Mouse (Mus musculus): ENCODE measurements around the gene Nedd8. TPM values are rescaled to one million over a fixed set of nuclear protein-coding genes. Genes with fewer than 3 reads are reported as not detected.

Gene Nedd8
- polyA plus RNA-seq, 1 experiment from 2014 or later, result 529 TPM

DNA sequence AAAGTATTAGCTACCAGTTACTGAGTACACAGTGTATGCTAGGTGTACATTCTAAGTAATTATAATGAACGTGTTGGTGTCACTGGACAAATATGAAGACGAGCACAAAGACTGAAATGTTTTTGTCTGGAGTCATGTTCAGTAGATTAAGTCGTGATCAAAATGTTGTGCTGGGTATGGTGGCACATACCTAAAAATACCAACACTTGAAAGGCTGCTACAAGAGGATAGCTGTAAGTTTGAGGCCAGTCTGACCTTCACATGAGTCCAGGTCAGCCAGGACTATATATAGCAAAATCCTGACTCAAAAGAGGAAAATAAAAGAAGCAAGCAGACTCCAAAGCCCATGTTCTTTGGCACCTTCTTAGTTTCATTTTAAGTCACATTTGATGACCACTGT lies 15.0 kb downstream of the Nedd8 start:
- H3K4me3 ChIP-seq (replicated peaks; ENCODE audit: low read depth, low read length), result no peak overlapping the region
- no peak for DNase-seq
- no peak for ATAC-seq (ENCODE audit: low FRiP score, low TSS enrichment)
- H3K9ac ChIP-seq (replicated peaks; ENCODE audit: low read length), result no peak overlapping the region
- H3K4me2 ChIP-seq (ENCODE audit: low read length), result no peak overlapping the region
- H3K27me3 ChIP-seq (ENCODE audit: control insufficient read depth, insufficient read depth, low read length), result no peaks in the 10 kb centered on the region
- H3K36me3 ChIP-seq (ENCODE audit: control insufficient read depth, insufficient read depth, low read length), result peaks cover 24% of the 10 kb centered on the region
- H3K9me3 ChIP-seq (ENCODE audit: control insufficient read depth, low read length), result no peaks in the 10 kb centered on the region
- WGBS, result 93% methylated on average over 3 of the region's 3 CpGs
- no peak overlapping the region for H3K27ac ChIP-seq (replicated peaks; ENCODE audit: low read depth, low read length)
- peaks cover 7% of the 10 kb centered on the region; the same call in 1 of the 2 replicates for H3K4me1 ChIP-seq (ENCODE audit: control insufficient read depth, insufficient read depth, low read length)

DNA sequence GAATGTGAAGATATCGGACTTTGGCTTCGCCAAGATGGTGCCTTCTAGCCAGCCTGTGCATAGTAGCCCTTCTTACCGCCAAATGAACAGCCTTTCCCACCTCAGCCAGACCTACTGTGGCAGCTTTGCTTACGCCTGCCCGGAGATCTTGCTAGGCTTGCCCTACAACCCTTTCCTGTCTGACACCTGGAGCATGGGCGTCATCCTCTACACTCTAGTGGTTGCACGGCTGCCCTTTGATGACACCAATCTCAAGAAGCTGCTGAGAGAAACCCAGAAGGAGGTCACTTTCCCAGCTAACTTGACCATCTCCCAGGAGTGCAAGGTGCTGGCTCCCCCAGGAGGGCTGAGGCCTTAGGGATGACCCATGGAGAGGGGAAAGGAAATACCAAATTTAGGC lies 20.4 kb downstream of the Nedd8 start:
- H3K36me3 ChIP-seq (ENCODE audit: control insufficient read depth, insufficient read depth, low read length), result no peaks in the 10 kb centered on the region
- no peak overlapping the region for H3K4me2 ChIP-seq (ENCODE audit: low read length)
- H3K4me3 ChIP-seq (replicated peaks; ENCODE audit: low read depth, low read length), result no peak overlapping the region
- ATAC-seq (ENCODE audit: low FRiP score, low TSS enrichment), result no peak
- no peak overlapping the region for H3K9ac ChIP-seq (replicated peaks; ENCODE audit: low read length)
- no peak overlapping the region for H3K27ac ChIP-seq (replicated peaks; ENCODE audit: low read depth, low read length)
- no peaks in the 10 kb centered on the region for H3K4me1 ChIP-seq (ENCODE audit: control insufficient read depth, insufficient read depth, low read length)
- no peaks in the 10 kb centered on the region for H3K27me3 ChIP-seq (ENCODE audit: control insufficient read depth, insufficient read depth, low read length)
- no peaks in the 10 kb centered on the region for H3K9me3 ChIP-seq (ENCODE audit: control insufficient read depth, low read length)
- DNase-seq, result no peak
- WGBS, result 94% methylated on average over 7 of the region's 7 CpGs

DNA sequence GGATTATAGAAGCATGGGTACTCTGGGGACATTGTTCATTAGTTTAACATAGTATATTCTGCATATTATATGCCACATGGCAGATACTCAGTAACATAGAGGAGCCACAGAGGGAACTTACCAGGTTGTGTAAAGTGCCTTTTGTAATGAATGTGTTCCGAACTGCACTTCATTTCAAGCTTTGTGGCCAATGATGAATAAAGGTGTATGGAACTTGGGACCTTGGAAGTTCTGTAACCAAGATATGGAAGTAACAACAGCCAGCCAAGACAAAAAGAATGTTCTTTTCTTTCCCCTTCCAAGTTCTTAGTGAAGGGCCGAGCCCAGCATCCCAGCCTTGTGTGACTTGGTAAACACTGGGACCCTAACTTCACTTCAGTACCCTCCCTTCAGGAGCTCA lies 22.0 kb downstream of the Nedd8 start, which contains the start of gene Tssk4:
Gene Tssk4 (plus strand): TSS at position 301 of the 400 bp plus-strand sequence.
- no peaks in the 10 kb centered on the region for H3K4me1 ChIP-seq (ENCODE audit: control insufficient read depth, insufficient read depth, low read length)
- whole genome bisulfite sequencing, result 93% methylated on average over 2 of the region's 2 CpGs
- no peak within 1 kb of the TSS for H3K4me2 ChIP-seq (ENCODE audit: low read length)
- DNase-seq (no peak), ATAC-seq (ENCODE audit: low FRiP score, low TSS enrichment) (no peak)
- H3K9me3 ChIP-seq (ENCODE audit: control insufficient read depth, low read length), result no peaks in the 10 kb centered on the region
- no peak within 1 kb of the TSS for H3K9ac ChIP-seq (replicated peaks; ENCODE audit: low read length)
- no peak within 1 kb of the TSS for H3K4me3 ChIP-seq (replicated peaks; ENCODE audit: low read depth, low read length)
- H3K27me3 ChIP-seq (ENCODE audit: control insufficient read depth, insufficient read depth, low read length), result no peaks in the 10 kb centered on the region
- H3K27ac ChIP-seq (replicated peaks; ENCODE audit: low read depth, low read length), result no peak within 1 kb of the TSS
- 0 out of 2 replicates have a peak, but pooled peaks cover 3% of the 10 kb centered on the region for H3K36me3 ChIP-seq (ENCODE audit: control insufficient read depth, insufficient read depth, low read length)

- Histone ChIP-seq H3K9me3 (ENCODE audit: control insufficient read depth, low read length) (no peaks in the 10 kb centered on the region), H3K9ac (replicated peaks; ENCODE audit: low read length) (peak overlapping the region; percentile 94; the same call in 1 of the 2 replicates), H3K27ac (replicated peaks; ENCODE audit: low read depth, low read length) (no peak overlapping the region), H3K4me2 (ENCODE audit: low read length) (peak overlapping the region; percentile 86), H3K4me3 (replicated peaks; ENCODE audit: low read depth, low read length) (peak overlapping the region; percentile 98), H3K36me3 (ENCODE audit: control insufficient read depth, insufficient read depth, low read length) (peaks cover 24% of the 10 kb centered on the region), H3K4me1 (ENCODE audit: control insufficient read depth, insufficient read depth, low read length) (peaks cover 11% of the 10 kb centered on the region), H3K27me3 (ENCODE audit: control insufficient read depth, insufficient read depth, low read length) (no peaks in the 10 kb centered on the region)
- no peak for DNase-seq
- ATAC-seq (ENCODE audit: low FRiP score, low TSS enrichment), result no peak
- WGBS, result 30% methylated on average over 17 of the region's 17 CpGs
These were observed 27.5 kb downstream of the Nedd8 start for GRCm38 (mm10) chr14:55644261-55644888.

GRCm38 (mm10) chr14:55643060-55643907 lies 28.6 kb downstream of the Nedd8 start, which contains the start of gene Tm9sf1:
Gene Tm9sf1, minus strand, starts transcription at chr14:55643806.
- no peaks in the 10 kb centered on the region for H3K27me3 ChIP-seq (ENCODE audit: control insufficient read depth, insufficient read depth, low read length)
- DNase-seq (peak; percentile 88), ATAC-seq (ENCODE audit: low FRiP score, low TSS enrichment) (peak; percentile 88)
- peaks cover 31% of the 10 kb centered on the region for H3K36me3 ChIP-seq (ENCODE audit: control insufficient read depth, insufficient read depth, low read length)
- H3K9ac ChIP-seq (replicated peaks; ENCODE audit: low read length), result peak within 1 kb of the TSS; percentile 94
- H3K4me3 ChIP-seq (replicated peaks; ENCODE audit: low read depth, low read length), result peak within 1 kb of the TSS; percentile 98
- H3K4me2 ChIP-seq (ENCODE audit: low read length), result peak within 1 kb of the TSS; percentile 86
- H3K9me3 ChIP-seq (ENCODE audit: control insufficient read depth, low read length), result no peaks in the 10 kb centered on the region
- peak within 1 kb of the TSS; percentile 97 for H3K27ac ChIP-seq (replicated peaks; ENCODE audit: low read depth, low read length)
- under 1% methylated on average over 89 of the region's 89 CpGs for WGBS
- peaks cover 11% of the 10 kb centered on the region for H3K4me1 ChIP-seq (ENCODE audit: control insufficient read depth, insufficient read depth, low read length)

DNA sequence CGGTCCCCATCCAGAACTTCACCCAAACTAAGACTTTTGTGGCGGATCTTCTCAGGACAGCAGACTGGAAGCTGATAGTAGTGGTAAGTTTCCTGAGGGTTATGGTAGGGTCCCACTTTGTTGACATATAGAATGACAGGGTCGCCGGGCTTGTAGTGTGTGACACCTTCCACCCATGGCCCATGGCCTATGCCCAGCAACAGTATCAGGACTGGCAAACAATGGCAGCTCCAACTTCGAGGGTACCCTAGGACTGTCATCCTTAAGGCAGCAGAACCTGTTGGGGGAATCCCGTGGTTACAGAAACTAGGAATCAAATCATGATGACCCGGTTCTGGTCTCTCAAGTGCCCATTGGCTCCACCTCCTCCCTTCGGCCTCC lies 29.3 kb downstream of the Nedd8 start:
- H3K9me3 ChIP-seq (ENCODE audit: control insufficient read depth, low read length), result no peaks in the 10 kb centered on the region
- DNase-seq (no peak), ATAC-seq (ENCODE audit: low FRiP score, low TSS enrichment) (peak; percentile 38; the same call in 1 of the 2 replicates)
- H3K4me2 ChIP-seq (ENCODE audit: low read length), result peak overlapping the region; percentile 86
- H3K9ac ChIP-seq (replicated peaks; ENCODE audit: low read length), result peak overlapping the region; percentile 94
- peak overlapping the region; percentile 97 for H3K27ac ChIP-seq (replicated peaks; ENCODE audit: low read depth, low read length)
- peak overlapping the region; percentile 98 for H3K4me3 ChIP-seq (replicated peaks; ENCODE audit: low read depth, low read length)
- peaks cover 11% of the 10 kb centered on the region for H3K4me1 ChIP-seq (ENCODE audit: control insufficient read depth, insufficient read depth, low read length)
- 26% methylated on average over 8 of the region's 8 CpGs for WGBS
- H3K36me3 ChIP-seq (ENCODE audit: control insufficient read depth, insufficient read depth, low read length), result peaks cover 37% of the 10 kb centered on the region
- H3K27me3 ChIP-seq (ENCODE audit: control insufficient read depth, insufficient read depth, low read length), result no peaks in the 10 kb centered on the region

- Histone ChIP-seq H3K27ac (replicated peaks; ENCODE audit: low read depth, low read length) (no peak overlapping the region), H3K9me3 (ENCODE audit: control insufficient read depth, low read length) (no peaks in the 10 kb centered on the region), H3K9ac (replicated peaks; ENCODE audit: low read length) (no peak overlapping the region), H3K4me2 (ENCODE audit: low read length) (no peak overlapping the region), H3K4me3 (replicated peaks; ENCODE audit: low read depth, low read length) (no peak overlapping the region), H3K27me3 (ENCODE audit: control insufficient read depth, insufficient read depth, low read length) (no peaks in the 10 kb centered on the region), H3K36me3 (ENCODE audit: control insufficient read depth, insufficient read depth, low read length) (peaks cover 48% of the 10 kb centered on the region), H3K4me1 (ENCODE audit: control insufficient read depth, insufficient read depth, low read length) (peaks cover 11% of the 10 kb centered on the region)
- ATAC-seq (ENCODE audit: low FRiP score, low TSS enrichment), result no peak
- no peak for DNase-seq
- WGBS, result 97% methylated on average over 13 of the region's 13 CpGs
These were observed 30.6 kb downstream of the Nedd8 start for GRCm38 (mm10) chr14:55641291-55641690.

- peaks cover 48% of the 10 kb centered on the region for H3K36me3 ChIP-seq (ENCODE audit: control insufficient read depth, insufficient read depth, low read length)
- ATAC-seq (ENCODE audit: low FRiP score, low TSS enrichment) (no peak), DNase-seq (no peak)
- H3K4me3 ChIP-seq (replicated peaks; ENCODE audit: low read depth, low read length), result no peak overlapping the region
- no peaks in the 10 kb centered on the region for H3K9me3 ChIP-seq (ENCODE audit: control insufficient read depth, low read length)
- no peaks in the 10 kb centered on the region for H3K27me3 ChIP-seq (ENCODE audit: control insufficient read depth, insufficient read depth, low read length)
- H3K4me1 ChIP-seq (ENCODE audit: control insufficient read depth, insufficient read depth, low read length), result peaks cover 11% of the 10 kb centered on the region
- H3K4me2 ChIP-seq (ENCODE audit: low read length), result no peak overlapping the region
- H3K27ac ChIP-seq (replicated peaks; ENCODE audit: low read depth, low read length), result no peak overlapping the region
- no peak overlapping the region for H3K9ac ChIP-seq (replicated peaks; ENCODE audit: low read length)
- WGBS, result 98% methylated on average over 14 of the region's 14 CpGs
These were observed 31.1 kb downstream of the Nedd8 start for GRCm38 (mm10) chr14:55640816-55641215.
